Mouse (Mus musculus) midbrain, embryonic 12.5 days (tissue): ENCODE data around the gene Suv39h2. TPM values are rescaled to one million over a fixed set of nuclear protein-coding genes. Genes with fewer than 3 reads are reported as not detected.

ENCODE experiments used
- ATAC-seq: fragments of 200-750 bp; cut with Nextera tagmentation; 2 replicates; pipeline ENCODE4 v1.8.0; 2017; ENCODE audit warnings: low read depth, moderate TSS enrichment, moderate library complexity; ENCODE audit not compliant: low FRiP score
- H3K27ac ChIP-seq: fragments of 300-500 bp; sonication (generic); replicated peaks from 2 replicates; pipeline ENCODE4 v1.5.1; 2016; ENCODE audit warnings: mild to moderate bottlenecking
- H3K27me3 ChIP-seq: fragments of 300-500 bp; sonication (generic); 2 replicates; pipeline ENCODE4 v1.6.1; 2016; ENCODE audit warnings: mild to moderate bottlenecking
- H3K36me3 ChIP-seq: fragments of 300-500 bp; sonication (generic); 2 replicates; pipeline ENCODE4 v1.6.1; 2016
- H3K4me1 ChIP-seq: fragments of 300-500 bp; sonication (generic); 2 replicates; pipeline ENCODE4 v1.6.1; 2016
- H3K4me2 ChIP-seq: fragments of 300-500 bp; sonication (generic); replicated peaks from 2 replicates; pipeline ENCODE4 v1.6.1; 2016; ENCODE audit warnings: mild to moderate bottlenecking, moderate library complexity
- H3K4me3 ChIP-seq: fragments of 300-500 bp; sonication (generic); 2 replicates; pipeline ENCODE4 v1.5.1; 2016; ENCODE audit warnings: mild to moderate bottlenecking
- H3K9ac ChIP-seq: fragments of 300-500 bp; sonication (generic); replicated peaks from 2 replicates; pipeline ENCODE4 v1.6.1; 2016; ENCODE audit warnings: mild to moderate bottlenecking, moderate library complexity
- H3K9me3 ChIP-seq: fragments of 300-500 bp; sonication (generic); 2 replicates; pipeline ENCODE4 v1.6.1; 2016; ENCODE audit warnings: mild to moderate bottlenecking
- WGBS: fragments of 180-500 bp; shearing (Covaris S2); methylation state at CpG from one replicate; pipeline ENCODE4 v1.1.7; 2016; 5-methylcytosine and 5-hydroxymethylcytosine counted together
- polyA plus RNA-seq: library from polyadenylated mRNA; unstranded; fragments of >200 nt; fragmentation: Nextera tagmentation; extraction: Ambion mirVana; gene quantifications from 2 replicates; pipeline ENCODE4 v1.2.1, GENCODE M21; 2016

Suv39h2 gene
- 31.7 and 35.3 TPM in 2 replicates for polyA plus RNA-seq

DNA sequence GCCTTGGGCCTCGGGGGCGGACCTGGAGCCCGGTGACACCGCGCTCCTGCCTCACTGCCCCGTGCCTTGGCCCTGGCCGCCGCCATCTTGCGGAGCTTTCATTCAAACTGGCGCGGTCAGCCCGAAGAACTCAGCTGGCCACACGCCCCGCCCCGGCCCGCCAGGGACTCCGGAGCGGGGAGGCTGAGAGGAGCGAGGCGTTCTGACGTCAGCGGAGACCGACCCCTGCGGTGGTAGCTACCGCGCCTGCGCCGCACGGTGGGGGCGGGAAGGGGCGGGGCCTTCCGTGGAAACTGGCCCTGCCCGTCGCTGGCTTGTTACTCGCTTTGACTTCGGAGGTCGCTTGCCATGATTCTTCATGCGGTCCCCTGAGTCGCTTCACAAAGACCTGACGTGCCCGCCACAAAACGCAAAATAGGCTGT, at the start of gene Suv39h2:
Gene Suv39h2, minus strand, starts transcription at position 171 of the 423 bp plus-strand sequence.
- peak; percentile 97 for ATAC-seq
- Histone ChIP-seq H3K27me3 (no peaks in the 10 kb centered on the region), H3K9ac (peak within 1 kb of the TSS; percentile 85), H3K36me3 (0 out of 2 replicates have a peak, but pooled peaks cover 3% of the 10 kb centered on the region), H3K4me3 (peak within 1 kb of the TSS; percentile 93), H3K9me3 (no peaks in the 10 kb centered on the region), H3K27ac (peak within 1 kb of the TSS; percentile 95), H3K4me1 (peaks cover 11% of the 10 kb centered on the region), H3K4me2 (peak within 1 kb of the TSS; percentile 73)
- under 1% methylated on average over 42 of the region's 42 CpGs for WGBS

DNA sequence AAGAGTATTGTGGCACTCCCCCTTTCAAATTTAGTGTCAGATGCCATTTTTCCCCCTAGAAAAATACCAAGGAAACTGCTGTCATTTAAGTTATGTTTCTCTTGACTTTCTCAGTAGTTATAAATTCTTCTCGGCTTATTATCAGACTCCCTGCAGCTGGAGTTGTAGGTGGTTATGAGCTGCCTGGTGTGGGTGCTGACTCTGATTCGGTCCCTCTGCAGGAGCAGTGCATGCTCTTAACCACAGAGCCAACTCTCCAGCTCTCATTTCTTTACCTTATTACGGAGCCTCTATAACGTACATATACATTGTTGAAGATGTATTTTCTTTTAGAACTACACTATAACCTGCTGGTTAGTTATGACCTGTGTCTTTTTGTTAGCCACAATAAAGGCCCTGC, 47.7 kb upstream of the Suv39h2 start:
- no peak for ATAC-seq
- H3K27me3 ChIP-seq = no peaks in the 10 kb centered on the region
- H3K4me1 ChIP-seq = no peaks in the 10 kb centered on the region
- H3K27ac ChIP-seq = no peak overlapping the region
- no peak overlapping the region for H3K9ac ChIP-seq
- H3K4me2 ChIP-seq = no peak overlapping the region
- no peaks in the 10 kb centered on the region for H3K36me3 ChIP-seq
- H3K4me3 ChIP-seq = no peak overlapping the region
- WGBS = 83% methylated on average over 4 of the region's 4 CpGs
- H3K9me3 ChIP-seq = no peaks in the 10 kb centered on the region

DNA sequence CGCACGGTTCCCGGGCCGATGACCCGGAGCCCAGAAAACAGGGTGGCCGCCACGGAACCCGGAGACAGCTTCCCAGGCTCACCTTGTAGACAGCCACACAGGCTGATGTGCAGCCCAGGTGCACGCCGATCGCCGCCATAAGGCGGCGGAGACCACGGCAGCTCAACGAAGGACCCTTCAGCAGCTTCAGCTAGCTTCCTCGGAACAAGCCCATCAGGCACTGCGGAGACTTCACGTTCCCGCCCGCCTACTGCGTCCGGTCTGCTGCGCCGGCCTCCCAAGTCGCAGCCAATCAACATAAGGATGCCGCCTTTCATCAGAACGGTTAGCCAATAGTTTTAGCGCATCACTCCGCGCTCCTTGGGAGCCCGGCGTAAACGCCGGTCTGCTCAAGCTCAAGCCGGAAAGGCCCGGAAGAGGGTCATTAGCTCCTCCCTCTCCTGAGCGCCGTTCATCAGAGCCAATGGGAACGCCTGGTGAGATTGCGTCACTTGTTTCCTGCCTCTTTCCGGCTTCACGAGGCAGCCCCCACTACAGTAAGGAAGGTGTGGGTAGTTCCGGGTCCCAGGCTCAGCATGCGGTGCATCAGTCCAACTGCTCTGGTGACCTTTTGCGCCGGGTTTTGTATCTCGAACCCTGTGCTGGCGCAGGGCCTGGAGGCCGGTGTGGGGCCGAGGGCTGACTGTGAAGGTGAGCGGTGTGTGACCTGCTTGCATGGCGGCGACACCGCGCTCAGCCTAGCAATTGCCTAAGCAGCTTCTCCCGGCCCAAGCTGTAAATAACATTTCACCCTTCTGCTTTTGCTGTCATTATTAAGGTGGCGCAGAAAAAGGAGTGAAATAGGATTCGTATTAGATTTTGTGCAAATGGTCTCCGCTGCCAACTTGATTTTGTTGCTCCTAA, 38.0 kb upstream of the Suv39h2 start, which contains the start of the genes Gm45902, Hspa14 and Cdnf:
Gene Gm45902, minus strand, starts transcription at position 239 of the 903 bp plus-strand sequence.
Gene Hspa14, minus strand, starts transcription at position 263 of the 903 bp plus-strand sequence.
Gene Cdnf, plus strand, starts transcription at position 479 of the 903 bp plus-strand sequence.
- Histone ChIP-seq H3K27ac (peak within 1 kb of the TSS; percentile 75), H3K9me3 (no peaks in the 10 kb centered on the region), H3K27me3 (no peaks in the 10 kb centered on the region), H3K9ac (peak within 1 kb of the TSS; percentile 84), H3K4me1 (peaks cover 17% of the 10 kb centered on the region), H3K4me3 (peak within 1 kb of the TSS; percentile 75), H3K36me3 (peaks cover 23% of the 10 kb centered on the region), H3K4me2 (peak within 1 kb of the TSS; percentile 70)
- under 1% methylated on average over 60 of the region's 60 CpGs for WGBS
- ATAC-seq = peak; percentile 100

DNA sequence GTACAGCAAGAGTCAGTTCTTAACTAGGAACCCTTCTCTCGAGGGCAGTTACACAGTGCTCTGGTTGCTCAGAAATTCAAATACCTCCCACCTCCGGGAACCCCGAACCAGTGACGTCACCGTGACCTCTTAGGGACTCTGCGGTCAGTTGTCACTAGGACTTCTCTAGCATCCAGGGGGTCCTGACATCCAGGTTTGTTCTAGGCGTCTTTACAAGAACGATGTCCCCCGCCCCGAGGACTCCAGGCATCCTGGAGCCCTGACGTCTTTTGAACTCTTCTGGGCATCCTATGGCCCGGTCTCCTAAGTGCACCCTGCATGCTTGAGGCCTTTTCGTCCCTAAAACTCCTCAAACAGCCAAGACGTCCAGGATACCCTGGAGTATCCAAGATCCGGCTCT, 37.2 kb upstream of the Suv39h2 start:
- peaks cover 17% of the 10 kb centered on the region for H3K4me1 ChIP-seq
- no peak for ATAC-seq
- no peaks in the 10 kb centered on the region for H3K9me3 ChIP-seq
- peaks cover 28% of the 10 kb centered on the region for H3K36me3 ChIP-seq
- no peaks in the 10 kb centered on the region for H3K27me3 ChIP-seq
- peak overlapping the region; percentile 70 for H3K4me2 ChIP-seq
- peak overlapping the region; percentile 75 for H3K27ac ChIP-seq
- WGBS = under 1% methylated on average over 15 of the region's 15 CpGs
- peak overlapping the region; percentile 75 for H3K4me3 ChIP-seq
- H3K9ac ChIP-seq = peak overlapping the region; percentile 84

DNA sequence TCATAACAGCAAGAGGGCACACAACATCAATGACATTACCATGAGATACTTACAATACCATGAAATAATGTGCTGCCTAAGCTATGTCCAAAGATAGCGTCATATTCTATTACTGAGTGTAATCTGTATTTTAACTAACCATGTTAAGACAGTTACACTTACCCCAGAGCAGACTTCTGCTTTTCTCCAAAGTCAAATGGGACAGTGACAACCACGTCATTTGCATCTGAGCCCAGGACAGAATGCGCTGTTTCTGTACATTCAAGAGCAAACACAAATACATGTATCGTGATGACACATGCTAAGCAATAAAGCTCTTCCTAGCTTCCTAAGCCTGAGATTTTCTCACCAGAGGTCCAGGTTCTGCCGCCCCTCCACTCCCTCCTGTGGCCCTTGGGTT, 26.1 kb upstream of the Suv39h2 start:
- Histone ChIP-seq H3K36me3 (peaks cover 50% of the 10 kb centered on the region), H3K27ac (no peak overlapping the region), H3K9me3 (no peaks in the 10 kb centered on the region), H3K4me2 (no peak overlapping the region), H3K9ac (no peak overlapping the region), H3K4me3 (no peak overlapping the region), H3K27me3 (no peaks in the 10 kb centered on the region), H3K4me1 (no peaks in the 10 kb centered on the region)
- no peak for ATAC-seq
- WGBS = 96% methylated on average over 5 of the region's 5 CpGs

DNA sequence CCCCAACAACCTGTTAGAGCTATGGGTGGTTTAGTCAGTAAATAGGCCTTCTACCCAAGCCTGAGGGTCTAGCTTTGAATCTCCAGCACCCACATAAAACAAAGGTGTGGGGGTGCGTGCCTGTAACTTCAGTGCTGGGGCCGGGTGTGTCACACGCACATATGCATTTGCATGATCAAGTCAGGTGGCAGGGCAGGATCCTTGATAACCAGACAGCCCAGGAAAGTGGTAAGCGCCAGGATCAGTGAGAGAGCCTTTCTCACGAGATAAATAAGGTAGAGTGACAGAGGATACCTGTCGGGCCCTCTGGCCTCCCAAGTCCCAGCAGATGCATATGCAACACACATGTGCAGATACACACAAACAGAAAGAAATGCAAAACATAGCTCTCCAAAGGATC, 24.7 kb upstream of the Suv39h2 start:
- H3K27ac ChIP-seq = no peak overlapping the region
- no peaks in the 10 kb centered on the region for H3K27me3 ChIP-seq
- ATAC-seq = no peak
- H3K4me3 ChIP-seq = no peak overlapping the region
- H3K4me2 ChIP-seq = no peak overlapping the region
- no peaks in the 10 kb centered on the region for H3K4me1 ChIP-seq
- no peak overlapping the region for H3K9ac ChIP-seq
- H3K9me3 ChIP-seq = no peaks in the 10 kb centered on the region
- WGBS = 92% methylated on average over 6 of the region's 6 CpGs
- H3K36me3 ChIP-seq = peaks cover 56% of the 10 kb centered on the region

DNA sequence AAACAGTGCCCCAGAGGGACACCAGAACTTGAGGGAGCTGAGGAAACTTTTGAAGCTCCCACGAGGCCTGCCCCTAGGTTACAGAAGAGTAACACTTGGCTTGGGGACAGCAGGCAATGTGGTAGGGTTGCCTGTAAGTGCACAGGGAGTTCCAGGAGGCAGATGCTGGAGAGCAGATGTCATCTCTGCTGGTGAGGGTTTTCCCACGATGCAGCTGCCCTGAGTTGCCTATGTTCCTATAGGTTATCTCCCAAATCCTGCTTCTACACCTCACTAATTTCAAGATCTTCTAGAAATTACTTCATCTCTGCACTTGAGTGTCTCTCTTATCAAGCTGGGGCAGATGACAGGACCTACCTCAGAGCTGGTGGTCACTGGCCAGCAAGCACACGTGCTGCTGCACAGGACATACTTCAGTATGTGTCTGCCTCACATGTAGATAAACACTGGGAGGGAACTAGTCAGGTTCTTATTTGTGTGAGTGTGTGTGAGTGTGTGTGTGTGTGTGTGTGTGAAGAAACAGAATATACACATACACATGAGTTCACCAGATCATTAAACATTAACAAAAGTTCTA, 19.1 kb upstream of the Suv39h2 start:
- Histone ChIP-seq H3K4me1 (no peaks in the 10 kb centered on the region), H3K4me2 (no peak overlapping the region), H3K27ac (no peak overlapping the region), H3K36me3 (peaks cover 76% of the 10 kb centered on the region), H3K4me3 (no peak overlapping the region), H3K9me3 (no peaks in the 10 kb centered on the region), H3K27me3 (no peaks in the 10 kb centered on the region), H3K9ac (no peak overlapping the region)
- WGBS = 89% methylated on average over 3 of the region's 3 CpGs
- no peak for ATAC-seq

DNA sequence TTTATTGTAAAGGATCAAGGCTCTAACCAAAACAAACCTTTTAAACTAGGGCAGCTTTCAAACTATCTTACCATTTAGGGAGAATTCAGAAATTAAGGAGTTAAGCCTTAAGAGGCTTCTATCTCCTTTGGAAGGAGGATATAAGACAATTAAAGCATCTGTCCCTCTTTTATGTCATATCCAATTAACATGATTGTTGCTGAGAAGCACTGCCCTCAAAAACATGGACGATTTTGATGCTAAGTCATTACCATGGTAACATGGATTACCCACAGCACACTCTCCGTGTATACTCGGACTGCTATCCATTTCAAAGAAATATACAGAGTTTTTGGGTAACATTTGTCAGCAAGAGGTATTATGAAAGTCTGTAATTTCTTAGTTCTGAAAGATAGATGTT, 15.0 kb upstream of the Suv39h2 start:
- H3K4me1 ChIP-seq = no peaks in the 10 kb centered on the region
- no peak overlapping the region for H3K9ac ChIP-seq
- no peaks in the 10 kb centered on the region for H3K9me3 ChIP-seq
- H3K4me3 ChIP-seq = no peak overlapping the region
- no peak for ATAC-seq
- H3K4me2 ChIP-seq = no peak overlapping the region
- no peaks in the 10 kb centered on the region for H3K27me3 ChIP-seq
- WGBS = 62% methylated on average over 3 of the region's 3 CpGs
- peaks cover 47% of the 10 kb centered on the region for H3K36me3 ChIP-seq
- H3K27ac ChIP-seq = no peak overlapping the region

DNA sequence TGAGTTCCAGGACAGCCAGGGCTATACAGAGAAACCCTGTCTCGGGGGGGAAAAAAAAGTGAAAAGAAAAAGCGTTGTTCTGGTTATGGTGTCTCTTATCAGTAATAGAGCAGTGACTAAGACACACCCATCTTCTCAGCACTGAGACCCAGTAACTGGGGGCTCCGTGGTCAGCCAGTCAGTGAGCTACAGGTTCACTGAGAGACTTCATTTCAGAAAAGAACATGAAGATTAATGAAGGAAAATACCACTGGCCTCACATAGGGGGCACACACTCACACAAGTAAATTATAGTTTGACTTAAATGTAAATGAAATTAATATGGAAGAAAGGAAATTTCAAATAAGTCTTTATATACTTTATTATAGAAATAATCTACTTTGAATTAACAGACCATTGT, 5.4 kb upstream of the Suv39h2 start:
- Histone ChIP-seq H3K4me2 (no peak overlapping the region), H3K27ac (no peak overlapping the region), H3K4me1 (peaks cover 3% of the 10 kb centered on the region; the same call in 1 of the 2 replicates), H3K4me3 (no peak overlapping the region), H3K9ac (no peak overlapping the region), H3K36me3 (no peaks in the 10 kb centered on the region), H3K9me3 (no peaks in the 10 kb centered on the region), H3K27me3 (no peaks in the 10 kb centered on the region)
- 85% methylated on average over 3 of the region's 3 CpGs for WGBS
- ATAC-seq = no peak

DNA sequence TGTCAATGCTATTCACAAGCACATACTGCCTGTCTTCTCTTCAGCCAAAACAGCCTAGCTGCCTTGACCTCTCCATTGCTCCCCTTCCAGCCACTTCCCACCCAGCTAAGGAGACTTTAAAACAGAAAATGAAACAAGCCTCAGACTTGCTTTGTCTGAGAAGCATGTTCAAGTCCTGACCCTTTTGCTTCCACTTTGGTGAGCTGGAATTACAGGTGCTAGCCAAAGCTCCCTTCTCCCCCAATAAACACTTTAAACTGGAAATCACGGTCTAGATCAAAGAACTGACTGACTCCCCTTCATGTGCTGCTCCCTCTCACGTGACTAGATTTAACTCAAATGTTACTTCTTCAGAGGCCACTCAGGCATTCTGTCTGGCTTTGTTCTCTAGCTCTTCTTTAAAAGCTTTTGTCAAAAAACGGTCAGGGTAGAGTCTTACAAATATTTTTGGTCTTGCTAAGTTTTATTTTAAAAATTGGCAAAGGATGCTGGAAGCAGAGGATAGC, 968 bp upstream of the Suv39h2 start:
- Histone ChIP-seq H3K36me3 (no peaks in the 10 kb centered on the region), H3K27ac (no peak overlapping the region), H3K27me3 (no peaks in the 10 kb centered on the region), H3K9ac (no peak overlapping the region), H3K9me3 (no peaks in the 10 kb centered on the region), H3K4me3 (no peak overlapping the region), H3K4me1 (peaks cover 11% of the 10 kb centered on the region), H3K4me2 (peak overlapping the region; percentile 73)
- WGBS = 59% methylated on average over 3 of the region's 3 CpGs
- no peak for ATAC-seq

DNA sequence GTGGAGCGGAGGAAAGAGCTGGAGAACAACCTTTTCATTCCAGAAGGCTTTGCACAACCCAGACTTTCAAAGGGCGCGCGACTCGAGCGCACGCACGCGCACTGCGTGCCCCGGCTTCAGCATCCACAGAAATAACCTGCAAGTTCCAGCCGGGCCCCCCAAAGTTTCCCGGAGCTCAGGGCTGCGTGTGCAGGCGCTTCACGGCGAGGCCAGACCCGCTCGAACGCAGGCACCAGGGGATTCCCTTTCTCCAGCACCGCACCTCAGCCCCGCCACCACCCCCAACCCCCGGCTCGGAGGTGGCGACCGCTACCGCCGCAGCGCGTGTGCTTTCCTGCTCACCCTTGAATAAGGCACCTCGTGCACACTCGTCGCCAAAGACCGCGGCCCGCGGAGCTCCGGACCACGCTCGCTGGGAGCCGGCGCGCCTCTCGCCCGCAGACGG, 448 bp downstream of the Suv39h2 start:
- Histone ChIP-seq H3K4me3 (peak overlapping the region; percentile 93), H3K4me2 (peak overlapping the region; percentile 73), H3K36me3 (peaks cover 8% of the 10 kb centered on the region; the same call in 1 of the 2 replicates), H3K27me3 (no peaks in the 10 kb centered on the region), H3K9me3 (no peaks in the 10 kb centered on the region), H3K4me1 (peaks cover 11% of the 10 kb centered on the region), H3K27ac (peak overlapping the region; percentile 95), H3K9ac (peak overlapping the region; percentile 85)
- under 1% methylated on average over 46 of the region's 46 CpGs for WGBS
- ATAC-seq = peak; percentile 81

DNA sequence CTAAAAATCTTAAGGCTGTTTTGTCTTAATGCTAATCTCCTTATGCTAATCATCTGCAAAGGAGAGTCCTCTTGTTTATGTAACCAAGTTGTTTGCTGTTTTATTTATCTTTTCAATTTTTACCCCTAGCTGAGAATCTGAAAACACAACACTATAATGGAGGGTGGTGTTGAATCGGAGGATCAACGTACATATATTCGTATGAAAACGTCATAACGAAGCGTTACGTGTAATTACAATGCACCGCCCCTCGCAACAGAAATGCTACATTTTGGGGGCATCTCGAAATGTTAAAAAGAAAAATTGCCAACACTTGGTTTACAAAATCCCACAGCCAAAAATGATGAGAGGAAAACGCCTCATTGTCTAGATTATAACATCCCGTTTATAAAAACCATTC, 940 bp downstream of the Suv39h2 start:
- WGBS = 1% methylated on average over 12 of the region's 12 CpGs
- Histone ChIP-seq H3K4me1 (peaks cover 11% of the 10 kb centered on the region), H3K9ac (peak overlapping the region; percentile 85), H3K4me3 (peak overlapping the region; percentile 93), H3K27me3 (no peaks in the 10 kb centered on the region), H3K27ac (peak overlapping the region; percentile 95), H3K9me3 (no peaks in the 10 kb centered on the region), H3K36me3 (peaks cover 8% of the 10 kb centered on the region; the same call in 1 of the 2 replicates), H3K4me2 (peak overlapping the region; percentile 73)
- no peak for ATAC-seq
